Mouse (Mus musculus) testis, adult 2 months (tissue): Measurements from ENCODE around the gene Actn4. TPM values are rescaled to one million over a fixed set of nuclear protein-coding genes. Genes with fewer than 3 reads are reported as not detected.

ENCODE experiments used
- H3K27ac ChIP-seq: fragments of 200-500 bp; 2 replicates; pipeline ENCODE4 v1.5.1; 2012; ENCODE audit warnings: low read depth, low read length; ENCODE audit not compliant: control insufficient read depth, insufficient read depth
- H3K27me3 ChIP-seq: fragments of 200-500 bp; 2 replicates; pipeline ENCODE4 v1.6.1; 2012; ENCODE audit warnings: mild to moderate bottlenecking, low read length, moderate library complexity; ENCODE audit not compliant: control insufficient read depth, insufficient read depth
- H3K36me3 ChIP-seq: fragments of 200-500 bp; 2 replicates; pipeline ENCODE4 v1.6.1; 2012; ENCODE audit warnings: mild to moderate bottlenecking, low read length; ENCODE audit not compliant: control insufficient read depth, insufficient read depth
- H3K4me1 ChIP-seq: fragments of 200-500 bp; 2 replicates; pipeline ENCODE4 v1.6.1; 2012; ENCODE audit warnings: low read length; ENCODE audit not compliant: control insufficient read depth, insufficient read depth
- H3K4me3 ChIP-seq: fragments of 200-500 bp; 2 replicates; pipeline ENCODE4 v1.5.1; 2012; ENCODE audit warnings: low read depth, mild to moderate bottlenecking, low read length, moderate library complexity, mixed read lengths; ENCODE audit not compliant: control insufficient read depth
- CTCF ChIP-seq: fragments of 200-500 bp; IDR thresholded peaks from 2 replicates; pipeline ENCODE4 v1.5.1; 2012; ENCODE audit warnings: low read depth, mild to moderate bottlenecking, inconsistent platforms, low read length, moderate library complexity; ENCODE audit not compliant: control insufficient read depth, insufficient read depth, insufficient replicate concordance
- POLR2A ChIP-seq: fragments of 200-500 bp; IDR thresholded peaks from 2 replicates; pipeline ENCODE4 v1.6.1; 2012; ENCODE audit warnings: low read depth, mild to moderate bottlenecking, inconsistent platforms, low read length, moderate library complexity; ENCODE audit not compliant: control insufficient read depth
- polyA plus RNA-seq: library from polyadenylated mRNA; depleted of rRNA; stranded (reverse); fragments of >200 nt; gene quantifications from 2 replicates; pipeline ENCODE4 v1.2.3, GENCODE M21; 2012

Gene Actn4
- polyA plus RNA-seq, 1 experiment, result 73.9 TPM

- Histone ChIP-seq H3K36me3 (no peaks in the 10 kb centered on the region; the same call in none of the 2 replicates), H3K4me1 (peaks cover 24% of the 10 kb centered on the region), H3K27me3 (no peaks in the 10 kb centered on the region), H3K27ac (peak within 1 kb of the TSS; percentile 94), H3K4me3 (peak within 1 kb of the TSS; percentile 93)
- TF ChIP-seq CTCF, result peak; percentile 15; the same call in 1 of the 2 replicates
- peak; percentile 88; the same call in 1 of the 2 replicates for TF ChIP-seq POLR2A
Measured at GRCm38 (mm10) chr7:28981651-28982273, 19.6 kb upstream of the Actn4 start, which contains the start of the genes Eif3k and Map4k1. Gene Eif3k (minus strand): TSS chr7:28981864. Gene Map4k1 (plus strand): TSS chr7:28982050.

GRCm38 (mm10) chr7:28977556-28977955 is 15.4 kb upstream of the Actn4 start:
- Histone ChIP-seq H3K36me3 (no peaks in the 10 kb centered on the region; the same call in none of the 2 replicates), H3K27ac (no peak overlapping the region), H3K4me1 (peaks cover 10% of the 10 kb centered on the region), H3K4me3 (no peak overlapping the region), H3K27me3 (no peaks in the 10 kb centered on the region)
- TF ChIP-seq POLR2A (no peak), CTCF (no peak)

GRCm38 (mm10) chr7:28973025-28973424 is 10.9 kb upstream of the Actn4 start:
- Histone ChIP-seq H3K4me1 (no peaks in the 10 kb centered on the region), H3K36me3 (no peaks in the 10 kb centered on the region; the same call in none of the 2 replicates), H3K4me3 (no peak overlapping the region), H3K27me3 (no peaks in the 10 kb centered on the region), H3K27ac (no peak overlapping the region)
- TF ChIP-seq CTCF, result no peak
- TF ChIP-seq POLR2A, result no peak

GRCm38 (mm10) chr7:28972542-28972985 is 10.4 kb upstream of the Actn4 start:
- Histone ChIP-seq H3K4me1 (no peaks in the 10 kb centered on the region), H3K4me3 (no peak overlapping the region), H3K27me3 (no peaks in the 10 kb centered on the region), H3K27ac (no peak overlapping the region), H3K36me3 (no peaks in the 10 kb centered on the region; the same call in none of the 2 replicates)
- no peak for TF ChIP-seq POLR2A
- TF ChIP-seq CTCF, result peak; percentile 76; the same call in 1 of the 2 replicates

GRCm38 (mm10) chr7:28971770-28972269 is 9.7 kb upstream of the Actn4 start:
- Histone ChIP-seq H3K27me3 (no peaks in the 10 kb centered on the region), H3K36me3 (no peaks in the 10 kb centered on the region; the same call in none of the 2 replicates), H3K4me1 (peaks cover 3% of the 10 kb centered on the region), H3K4me3 (no peak overlapping the region), H3K27ac (no peak overlapping the region)
- TF ChIP-seq CTCF (no peak), POLR2A (no peak)

- Histone ChIP-seq H3K4me3 (no peak overlapping the region), H3K27ac (no peak overlapping the region), H3K4me1 (peaks cover 3% of the 10 kb centered on the region), H3K27me3 (no peaks in the 10 kb centered on the region), H3K36me3 (no peaks in the 10 kb centered on the region; the same call in none of the 2 replicates)
- no peak for TF ChIP-seq POLR2A
- TF ChIP-seq CTCF, result no peak
Measured at GRCm38 (mm10) chr7:28971029-28971428, 8.9 kb upstream of the Actn4 start.

GRCm38 (mm10) chr7:28969672-28970394 is 7.7 kb upstream of the Actn4 start:
- TF ChIP-seq CTCF (no peak), POLR2A (no peak)
- Histone ChIP-seq H3K27ac (no peak overlapping the region), H3K4me1 (peaks cover 3% of the 10 kb centered on the region), H3K27me3 (no peaks in the 10 kb centered on the region), H3K4me3 (no peak overlapping the region), H3K36me3 (no peaks in the 10 kb centered on the region; the same call in none of the 2 replicates)
